Mouse (Mus musculus) liver, postnatal 0 days (tissue): ENCODE data around the gene Gm5941.

Source experiments
- CTCF ChIP-seq: sonication (generic); IDR thresholded peaks from 2 replicates; pipeline ENCODE4 v1.5.1; 2016; ENCODE audit warnings: antibody characterized with exemption, low read depth
- EP300 ChIP-seq: IDR thresholded peaks from 2 replicates; pipeline ENCODE4 v1.6.1; 2016; ENCODE audit warnings: antibody characterized with exemption, low read depth, mild to moderate bottlenecking

DNA sequence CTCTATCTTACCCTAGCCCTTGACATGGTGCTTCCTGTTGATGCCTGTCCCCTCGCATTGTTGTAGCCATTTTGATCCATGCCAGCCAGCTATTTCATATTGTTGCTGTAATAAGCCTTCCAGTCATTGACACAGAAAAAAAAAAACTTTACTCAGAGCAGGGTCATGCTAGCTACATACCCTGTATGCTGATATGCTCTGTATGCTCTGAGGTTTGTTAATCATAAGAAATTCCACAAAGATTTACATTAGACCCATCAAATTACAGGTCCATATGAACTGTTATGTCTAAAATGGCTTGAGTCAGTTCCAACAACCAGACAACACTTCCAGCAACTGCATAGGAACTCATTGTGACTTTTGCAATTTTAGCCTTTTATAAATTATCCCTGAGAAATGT lies 38.1 kb downstream of the Gm5941 start:
- TF ChIP-seq CTCF (no peak), EP300 (no peak)
